Mouse (Mus musculus) kidney, postnatal 4 days (tissue): ENCODE measurements around the gene Ccm2.

ENCODE experiments used
- DNase-seq, 2 experiments: peaks; one replicate each; pipeline ENCODE4 v3.0.0; 2021; ENCODE audit warnings: mixed read lengths in 2 of 2

Gene Ccm2

DNA sequence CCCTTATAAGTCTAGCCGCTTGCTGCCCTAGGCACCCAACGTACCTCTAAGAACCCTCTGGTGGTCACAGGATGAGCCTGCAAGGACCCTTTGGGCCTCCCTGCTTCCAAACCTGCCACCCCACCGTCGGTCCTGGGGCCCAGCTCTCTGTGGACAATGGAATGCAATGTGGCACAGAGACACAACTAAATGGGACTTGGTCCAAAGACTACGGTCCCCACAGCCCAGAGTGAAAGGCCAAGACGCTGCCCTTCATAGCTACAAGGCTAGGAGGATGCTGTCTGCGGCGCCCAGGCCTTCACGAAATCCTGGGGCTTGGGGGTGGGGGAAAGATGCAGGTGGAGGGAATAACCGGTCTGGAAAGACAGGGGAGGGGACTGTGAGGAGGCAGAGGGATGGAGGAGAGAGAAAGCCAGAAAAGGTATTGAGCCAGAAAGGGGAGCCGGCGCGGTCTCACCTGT lies 58.4 kb downstream of the Ccm2 start:
- DNase-seq = peak in 1 of 2 experiments; percentile 16

DNA sequence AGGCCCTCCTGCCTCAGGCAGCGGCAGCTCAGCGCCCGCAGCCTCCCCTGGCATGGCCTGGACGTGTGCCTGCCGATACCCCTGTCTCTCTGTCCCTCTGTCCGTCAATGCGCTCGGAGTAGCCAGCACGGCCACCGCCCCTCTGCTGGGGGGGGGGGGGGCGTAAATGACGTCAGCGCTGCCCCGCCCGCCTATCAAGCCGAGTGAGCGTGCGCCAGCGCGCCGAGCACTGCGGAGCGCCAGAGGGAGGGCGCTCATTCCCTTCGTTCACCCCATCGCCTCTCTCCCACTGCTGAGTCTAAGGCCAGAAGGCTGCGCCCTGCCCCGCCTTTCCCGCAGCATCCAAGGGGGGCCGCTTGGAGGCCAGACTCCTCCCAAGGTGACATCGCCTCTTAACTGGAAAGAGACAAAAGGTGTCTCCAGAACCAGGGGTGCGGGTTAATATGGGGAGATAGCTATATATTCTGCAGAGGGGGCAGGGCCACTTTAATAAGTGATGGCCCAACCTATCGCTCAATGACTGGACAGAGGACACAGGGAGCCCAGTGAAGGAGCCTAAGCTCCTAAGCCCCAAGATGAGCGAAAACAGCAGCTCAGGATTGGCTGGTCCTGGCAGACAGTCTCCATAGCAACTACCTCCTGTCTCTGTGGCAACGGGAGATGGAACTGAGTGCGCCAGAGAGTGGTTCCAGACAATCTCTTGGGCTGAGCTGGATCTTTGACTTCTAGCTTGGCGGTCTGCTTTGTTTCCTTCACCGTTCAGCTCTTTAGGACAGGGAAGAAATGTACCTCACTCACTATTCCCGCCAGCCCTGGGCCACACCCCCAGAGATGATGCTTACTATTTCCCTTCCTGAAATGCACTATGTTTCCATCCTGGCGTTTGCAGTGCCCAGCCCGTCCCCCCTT lies 59.1 kb downstream of the Ccm2 start, which contains the start of gene Nacad:
Gene Nacad, minus strand, starts transcription at position 563 of the 909 bp plus-strand sequence.
- peak; percentile 42 to 59 for DNase-seq

DNA sequence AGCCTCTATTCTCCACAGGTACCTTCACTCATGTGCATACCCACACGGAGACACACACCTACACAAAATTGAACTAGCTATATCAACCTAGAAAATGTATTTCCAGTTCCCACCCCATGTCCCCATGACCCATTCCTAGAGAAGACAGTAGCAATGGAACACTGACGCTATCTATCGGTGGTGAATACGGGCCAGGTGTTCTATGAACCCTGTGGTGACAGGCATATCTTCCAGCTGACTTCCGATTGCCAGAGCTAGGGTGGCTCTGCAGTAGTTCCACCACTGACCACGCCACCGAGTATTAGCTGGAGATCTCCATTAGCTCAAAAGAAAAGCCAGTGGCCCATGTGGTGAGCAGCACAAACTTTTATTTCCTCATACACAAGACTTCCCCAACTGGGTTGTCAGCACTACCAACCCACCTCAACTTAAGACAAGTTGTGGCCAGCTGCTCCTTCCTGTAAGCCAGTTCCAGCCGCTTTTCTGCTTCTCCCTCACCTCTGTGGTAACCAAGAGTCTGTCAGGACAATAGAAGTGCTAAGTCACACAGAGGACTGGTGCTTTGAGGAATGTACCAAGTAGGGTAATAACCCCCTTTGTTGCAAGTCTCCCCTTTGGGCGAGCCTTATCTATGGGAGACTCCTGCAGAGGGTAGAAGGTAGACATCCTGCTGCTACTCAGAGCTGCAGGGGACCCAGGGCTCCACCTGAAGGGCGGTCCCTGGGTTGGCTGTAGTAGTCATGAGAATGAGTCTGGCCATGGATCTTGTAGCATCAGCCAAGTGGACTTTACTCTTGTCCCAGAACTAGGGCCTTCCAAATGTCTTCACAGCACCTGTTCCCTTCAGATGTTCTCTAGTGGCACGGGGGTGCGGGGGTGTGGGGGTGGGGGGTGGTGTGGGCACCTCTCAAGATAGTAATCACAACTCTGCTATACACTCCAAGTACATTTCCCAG lies 68.8 kb downstream of the Ccm2 start:
- DNase-seq = no peak

DNA sequence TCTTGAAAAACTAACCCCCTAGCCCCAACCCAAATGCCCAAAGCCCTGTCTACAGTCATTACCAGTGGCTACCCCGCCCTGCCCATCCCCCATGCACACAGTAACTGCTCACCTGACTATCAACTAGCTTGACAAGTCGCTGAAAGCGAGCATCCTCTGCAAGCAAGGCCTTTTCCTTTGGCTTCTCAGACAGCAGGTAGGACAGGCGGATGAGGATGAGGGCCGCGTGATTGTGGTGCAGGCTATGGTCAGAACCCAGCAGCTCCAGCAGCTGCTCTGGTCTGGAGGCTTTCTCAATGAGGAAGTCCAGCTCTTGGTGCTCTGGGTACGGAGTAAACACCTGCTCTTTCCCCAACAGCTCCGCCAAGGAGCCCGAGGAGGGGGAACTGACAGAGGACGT lies 77.0 kb downstream of the Ccm2 start:
- DNase-seq = no peak

DNA sequence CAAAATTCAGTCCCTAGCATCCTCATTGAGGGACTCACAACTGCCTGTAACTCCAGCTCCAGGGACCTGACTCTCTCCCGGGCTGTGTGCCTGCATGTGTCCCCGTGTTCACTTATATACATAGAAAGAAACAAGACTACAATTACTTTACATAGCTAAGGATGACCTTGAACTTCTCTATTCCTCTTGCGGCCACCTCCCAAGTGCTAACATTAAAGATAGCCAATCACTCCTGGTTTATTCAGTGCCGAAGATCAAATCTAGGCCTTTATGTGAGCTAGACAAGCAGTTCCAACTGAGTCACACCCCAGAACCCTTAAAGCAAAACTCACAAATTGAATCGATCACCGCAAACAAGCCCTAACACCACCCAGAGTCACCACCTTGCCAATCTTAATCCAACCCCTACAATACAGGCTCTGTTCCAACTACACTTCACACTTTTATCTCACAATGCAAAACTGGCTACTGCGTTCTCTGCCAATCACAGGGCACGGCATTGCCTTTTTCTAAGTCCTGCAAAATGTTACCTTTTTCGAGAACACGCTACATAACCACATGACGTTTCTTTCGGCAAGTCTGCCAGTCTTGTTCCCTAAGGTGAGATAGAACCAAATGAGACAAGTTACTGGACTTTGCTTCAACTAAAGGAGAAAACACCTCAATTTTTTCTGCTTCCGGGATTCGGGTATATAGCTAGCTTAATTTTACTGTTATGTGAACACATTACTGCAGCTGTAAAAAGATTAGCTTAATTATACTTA lies 78.1 kb downstream of the Ccm2 start:
- no peak for DNase-seq

DNA sequence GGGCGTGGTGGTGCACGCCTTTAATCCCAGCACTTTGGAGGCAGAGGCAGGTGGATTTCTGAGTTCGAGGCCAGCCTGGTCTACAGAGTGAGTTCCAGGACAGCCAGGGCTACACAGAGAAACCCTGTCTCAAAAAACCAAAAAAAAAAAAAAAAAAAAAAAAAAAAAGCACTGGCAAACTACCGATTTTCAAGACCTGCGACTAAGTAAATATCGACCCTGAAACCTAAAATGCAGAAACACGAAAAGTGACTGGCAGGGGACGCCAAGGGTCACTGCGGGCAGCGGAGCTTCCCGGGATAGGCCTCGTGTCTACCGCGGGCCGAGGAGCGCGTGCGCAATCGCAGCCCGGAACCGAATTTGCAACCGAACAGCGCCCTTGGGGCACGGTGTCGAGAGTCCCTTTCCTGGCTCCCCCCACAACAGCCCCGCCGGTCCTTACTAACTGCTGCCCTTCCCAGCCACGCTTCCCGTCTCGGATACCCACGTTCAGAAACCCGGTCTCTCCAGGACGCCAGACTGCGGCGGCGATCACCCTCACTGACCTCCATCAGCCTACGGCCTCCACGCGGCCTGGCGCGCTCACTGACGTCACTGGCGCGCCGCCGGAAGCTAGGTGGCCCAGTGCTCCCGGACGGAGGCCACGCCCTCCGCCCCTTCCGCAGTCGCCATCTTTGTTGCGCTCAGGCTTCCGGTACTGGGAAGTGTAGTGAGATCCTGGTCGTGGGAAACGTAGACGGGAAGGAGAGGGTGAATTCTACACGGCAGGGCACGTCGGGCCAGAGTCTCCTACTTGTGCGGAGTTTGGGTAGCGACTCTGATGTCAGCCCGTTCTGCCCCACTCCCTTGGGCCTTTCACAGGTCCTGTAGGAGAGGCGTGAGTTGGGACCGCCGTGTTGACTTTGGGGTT lies 79.0 kb downstream of the Ccm2 start, which contains the start of gene Tbrg4:
Gene Tbrg4, minus strand, starts transcription at position 590 of the 910 bp plus-strand sequence.
- DNase-seq = peak; percentile 95 to 97

DNA sequence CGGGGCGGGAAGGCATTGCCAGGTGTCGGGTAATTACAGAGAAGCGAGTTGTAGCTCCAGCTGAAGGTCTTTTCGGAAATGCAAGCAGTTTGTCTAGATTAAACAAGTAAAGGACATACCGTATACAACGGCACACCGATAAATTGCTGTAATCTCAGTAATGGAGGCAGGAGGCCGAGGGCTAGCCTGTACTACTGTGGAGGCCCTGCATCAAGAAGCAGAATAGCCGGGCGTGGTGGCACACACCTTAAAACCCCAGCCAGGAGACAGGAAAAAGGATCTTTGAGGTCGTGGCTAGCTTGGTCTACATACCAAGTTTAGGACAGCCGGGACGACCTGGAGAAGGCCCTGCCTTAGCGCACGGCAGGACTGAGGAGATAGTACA lies 79.7 kb downstream of the Ccm2 start:
- no peak for DNase-seq

DNA sequence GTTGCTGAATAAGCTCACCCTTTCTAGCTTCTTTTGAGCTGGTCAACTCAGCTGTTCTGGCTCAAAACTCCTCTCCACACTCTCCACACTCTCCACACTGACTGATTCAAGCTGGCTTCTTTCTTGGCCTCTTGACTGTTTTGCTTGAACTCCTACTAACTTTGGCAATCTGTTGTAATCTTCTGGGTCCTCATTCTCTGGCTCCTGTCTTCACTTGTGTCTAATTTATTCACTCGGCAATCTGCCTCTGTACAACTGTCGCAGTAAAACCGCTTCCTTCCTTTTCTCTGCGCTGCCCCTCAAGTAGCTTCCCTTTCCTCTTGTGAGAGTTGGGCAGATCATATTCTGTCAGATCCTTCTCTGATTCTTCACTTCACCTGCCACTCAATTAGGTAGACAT lies 81.0 kb downstream of the Ccm2 start:
- DNase-seq = no peak

DNA sequence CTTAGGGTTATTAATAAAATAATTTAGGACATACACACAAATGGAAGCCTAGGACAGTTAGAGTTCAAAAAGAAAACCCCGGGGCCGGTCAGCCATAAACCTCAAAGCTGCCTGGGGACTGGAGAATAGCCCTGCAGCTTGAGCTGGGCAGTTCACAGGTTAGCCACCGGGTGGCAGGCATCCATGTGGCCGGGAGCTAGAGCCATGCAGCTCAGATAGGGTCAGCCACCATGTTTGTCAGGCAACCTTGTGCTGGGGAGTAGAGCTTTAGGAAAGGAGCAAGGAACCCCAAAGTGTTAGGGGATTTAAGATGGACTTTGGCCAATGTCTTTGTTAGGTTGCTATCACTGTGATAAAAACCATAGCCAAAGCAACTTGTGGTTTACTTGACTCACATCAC lies 81.9 kb downstream of the Ccm2 start:
- peak; percentile 74 to 83 for DNase-seq

DNA sequence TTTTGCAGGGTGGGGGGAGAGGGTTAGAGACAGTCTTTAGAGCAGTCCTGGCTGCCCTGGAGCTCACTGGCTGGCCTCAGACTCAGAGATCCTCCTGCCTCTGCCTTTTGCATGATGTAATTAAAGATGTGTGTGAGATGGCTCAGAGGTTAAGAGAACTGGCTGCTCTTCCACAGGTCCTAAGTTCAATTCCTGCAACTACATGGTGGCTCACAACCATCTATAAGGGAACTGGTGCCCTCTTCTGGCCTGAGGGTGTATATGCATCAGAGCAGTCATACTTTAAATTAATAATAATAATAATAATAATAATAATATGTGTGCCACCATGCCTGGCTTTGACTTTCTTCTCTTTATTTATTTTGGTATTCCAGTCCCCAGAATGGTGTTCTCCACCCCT lies 83.0 kb downstream of the Ccm2 start:
- DNase-seq = peak in 1 of 2 experiments; percentile 29

DNA sequence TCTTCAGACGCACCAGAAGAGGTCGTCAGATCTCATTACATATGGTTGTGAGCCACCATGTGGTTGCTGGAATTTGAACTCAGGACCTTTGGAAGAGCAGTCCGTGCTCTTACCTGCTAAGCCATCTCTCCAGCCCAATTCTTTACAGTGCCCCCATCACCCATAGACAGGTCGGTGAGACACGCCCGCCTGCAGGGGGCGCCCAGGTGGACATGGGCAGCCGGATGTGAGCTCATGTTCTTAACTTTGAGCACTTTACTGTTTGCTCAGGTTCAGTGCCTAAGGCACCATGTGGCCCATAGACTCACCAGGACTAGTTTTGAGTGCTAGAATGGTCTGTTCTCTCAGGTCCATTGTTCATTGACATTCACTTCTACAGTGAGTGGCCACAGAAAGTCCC lies 89.5 kb downstream of the Ccm2 start:
- no peak for DNase-seq

DNA sequence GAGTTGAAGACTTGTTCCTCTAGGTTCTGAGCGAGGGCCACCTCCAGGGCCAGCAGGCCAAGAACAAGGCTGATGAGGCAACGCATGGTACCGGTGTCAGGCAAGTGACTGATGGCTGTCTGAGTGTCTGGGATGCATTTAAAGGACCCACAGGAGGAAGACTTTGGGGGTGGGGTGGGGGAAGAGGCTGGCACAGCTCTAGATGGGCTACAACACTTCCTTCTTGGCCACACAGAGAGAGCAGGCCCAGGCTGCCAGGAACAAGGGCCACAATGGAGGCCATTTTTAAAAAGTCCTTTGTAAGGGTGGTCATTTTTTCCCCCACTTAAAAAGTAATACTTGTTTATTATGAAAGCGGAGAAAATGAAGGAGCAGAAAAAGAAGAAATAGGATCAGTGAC lies 91.8 kb downstream of the Ccm2 start, which contains the start of gene Wap:
Gene Wap, minus strand, starts transcription at position 101 of the 400 bp plus-strand sequence.
- DNase-seq = no peak

DNA sequence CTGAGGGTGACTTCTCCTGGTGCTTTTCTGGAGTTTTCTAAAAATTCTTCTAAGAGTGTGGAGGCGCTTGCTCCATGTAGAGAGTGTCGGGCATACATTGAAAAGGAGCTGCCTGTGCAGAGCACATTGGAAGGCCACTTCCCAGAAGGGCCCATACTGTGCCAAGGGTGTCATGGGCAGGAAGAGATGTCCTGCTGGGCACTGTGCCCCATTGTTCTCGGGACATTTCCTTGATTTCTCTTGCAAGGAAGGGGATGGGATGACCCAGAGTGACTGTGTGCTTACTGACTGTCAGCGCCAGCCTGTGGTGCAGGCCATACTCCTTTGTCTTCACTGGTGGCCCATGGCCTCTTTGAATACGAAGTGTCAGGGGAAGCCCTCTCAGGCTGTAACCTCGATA lies 92.4 kb downstream of the Ccm2 start:
- DNase-seq = no peak

DNA sequence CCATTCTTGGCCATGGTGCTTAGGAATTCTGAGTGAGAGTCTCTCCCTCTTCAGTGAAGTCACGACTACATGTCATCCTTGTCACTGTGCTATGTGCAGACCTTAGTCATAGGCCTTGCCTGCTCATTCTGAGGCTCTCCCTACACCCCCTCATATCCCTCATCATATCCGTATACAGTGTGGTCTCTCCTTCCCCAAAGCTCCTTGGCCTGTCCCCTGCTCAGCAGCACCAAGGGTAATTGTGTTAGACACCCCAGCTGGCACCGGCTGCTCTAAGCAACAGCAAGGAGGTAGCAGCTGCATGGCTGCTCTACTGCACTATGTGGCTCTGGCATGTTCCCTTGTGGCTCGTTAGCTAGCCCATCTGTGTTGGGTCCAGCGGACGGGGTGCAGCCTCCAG lies 97.9 kb downstream of the Ccm2 start:
- DNase-seq = no peak
